Comparison of ENCODE assay signal across 14 mouse cellular contexts in the genomic region with DNA sequence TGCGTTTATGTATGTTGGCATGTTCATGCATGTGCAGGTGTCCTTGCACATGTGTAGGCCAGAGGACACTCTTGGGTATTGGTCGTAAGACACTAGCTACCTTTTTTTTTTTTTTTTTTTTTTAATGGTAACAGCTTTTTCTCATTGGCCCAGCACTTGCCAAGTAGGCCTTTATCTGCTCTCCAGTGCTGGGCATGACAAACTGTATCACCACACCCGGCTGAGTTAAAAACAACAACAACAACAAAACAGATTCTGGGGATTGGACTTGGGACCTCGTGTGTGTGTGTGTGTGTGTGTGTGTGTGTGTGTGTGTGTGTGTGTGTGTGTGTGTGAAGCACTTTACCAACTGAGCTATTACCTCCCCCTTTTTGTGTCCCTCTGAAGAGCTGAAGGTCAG.
"Had no signal": no experiment of that assay in that cellular context is flagged by ENCODE, and none has a peak within 500 bp of the region (broad histone marks: within the 10 kb centered on the region; RNA-seq: fewer than 3 reads in every experiment).

No protein-coding gene starts in this region.

- DNase-seq: kidney, adult 2 months; kidney, postnatal 25 days; layer of hippocampus, adult 9-11 months; lung, embryonic 14.5 days; lung, postnatal 10 days; lung, postnatal 4 days; midbrain, embryonic 14.5 days; thymus, postnatal 4 days had no signal

- H3K4me2 ChIP-seq: limb, embryonic 13.5 days; lung, embryonic 14.5 days; midbrain, embryonic 11.5 days had no signal

- H3K36me3 ChIP-seq: limb, embryonic 10.5 days; limb, embryonic 13.5 days had no signal

- H3K9me3 ChIP-seq: limb, embryonic 10.5 days; limb, embryonic 13.5 days had no signal

- H3K4me1 ChIP-seq: limb, embryonic 10.5 days; limb, embryonic 13.5 days had no signal

- H3K27ac ChIP-seq: kidney, postnatal 0 days; layer of hippocampus, adult 2 months; limb, embryonic 10.5 days; limb, embryonic 13.5 days had no signal

- H3K27me3 ChIP-seq: limb, embryonic 13.5 days had no signal

- H3K4me3 ChIP-seq: layer of hippocampus, adult 2 months; limb, embryonic 10.5 days; limb, embryonic 13.5 days had no signal

- H3K9ac ChIP-seq: limb, embryonic 13.5 days; lung, embryonic 14.5 days had no signal

- ATAC-seq: intestine, postnatal 0 days had no signal
